Mouse (Mus musculus): ENCODE measurements at regions not wholly inside any gene's neighbourhood (a gene's known extent, or its start where the extent isn't known, plus 50 kb on each side); places are given as distances from the start of the nearest gene placed in this dataset.

GRCm38 (mm10) chr14:24911621-24912020, 424.7 kb downstream of the Rps24 start:
- TF ChIP-seq GATA4 (IDR thresholded peaks at IDR 0.05; ENCODE audit: insufficient replicate concordance, low read length): no peak

- no peak for TF ChIP-seq GATA4 (IDR thresholded peaks at IDR 0.05; ENCODE audit: insufficient replicate concordance, low read length)
Observed at GRCm38 (mm10) chr14:24919056-24919455, 432.1 kb downstream of the Rps24 start.

GRCm38 (mm10) chr14:24922006-24922405, 435.1 kb downstream of the Rps24 start:
- no peak for TF ChIP-seq GATA4 (IDR thresholded peaks at IDR 0.05; ENCODE audit: insufficient replicate concordance, low read length)

GRCm38 (mm10) chr14:24924561-24924960, 437.6 kb downstream of the Rps24 start:
- TF ChIP-seq GATA4 (IDR thresholded peaks at IDR 0.05; ENCODE audit: insufficient replicate concordance, low read length): no peak

GRCm38 (mm10) chr14:24926086-24927048, 439.4 kb downstream of the Rps24 start:
- TF ChIP-seq GATA4 (IDR thresholded peaks at IDR 0.05; ENCODE audit: insufficient replicate concordance, low read length): no peak

- no peak for TF ChIP-seq GATA4 (IDR thresholded peaks at IDR 0.05; ENCODE audit: insufficient replicate concordance, low read length)
Observed at GRCm38 (mm10) chr14:24928726-24929125, 441.8 kb downstream of the Rps24 start.

- no peak for TF ChIP-seq GATA4 (IDR thresholded peaks at IDR 0.05; ENCODE audit: insufficient replicate concordance, low read length)
Observed at GRCm38 (mm10) chr14:24930251-24930650, 443.3 kb downstream of the Rps24 start.

- TF ChIP-seq GATA4 (IDR thresholded peaks at IDR 0.05; ENCODE audit: insufficient replicate concordance, low read length): no peak
Observed at GRCm38 (mm10) chr14:24937876-24938275, 451.0 kb downstream of the Rps24 start.

GRCm38 (mm10) chr14:24939068-24939467, 452.1 kb downstream of the Rps24 start:
- no peak for TF ChIP-seq GATA4 (IDR thresholded peaks at IDR 0.05; ENCODE audit: insufficient replicate concordance, low read length)

GRCm38 (mm10) chr14:24939476-24940200, 452.7 kb downstream of the Rps24 start:
- no peak for TF ChIP-seq GATA4 (IDR thresholded peaks at IDR 0.05; ENCODE audit: insufficient replicate concordance, low read length)

- TF ChIP-seq GATA4 (IDR thresholded peaks at IDR 0.05; ENCODE audit: insufficient replicate concordance, low read length): no peak
Observed at GRCm38 (mm10) chr14:24945716-24946115, 458.8 kb downstream of the Rps24 start.

GRCm38 (mm10) chr14:24947084-24947483, 460.2 kb downstream of the Rps24 start:
- TF ChIP-seq GATA4 (IDR thresholded peaks at IDR 0.05; ENCODE audit: insufficient replicate concordance, low read length): no peak

GRCm38 (mm10) chr14:24955891-24956410, 469.0 kb downstream of the Rps24 start:
- no peak for TF ChIP-seq GATA4 (IDR thresholded peaks at IDR 0.05; ENCODE audit: insufficient replicate concordance, low read length)

GRCm38 (mm10) chr14:24956528-24957210, 469.7 kb downstream of the Rps24 start:
- TF ChIP-seq GATA4 (IDR thresholded peaks at IDR 0.05; ENCODE audit: insufficient replicate concordance, low read length): no peak

- TF ChIP-seq GATA4 (IDR thresholded peaks at IDR 0.05; ENCODE audit: insufficient replicate concordance, low read length): no peak
Observed at GRCm38 (mm10) chr14:24957392-24957791, 470.5 kb downstream of the Rps24 start.
